Mouse (Mus musculus) left cerebral cortex, adult 9 months (tissue): ENCODE measurements around the gene Derl3.

Source experiments
- DNase-seq, 2 experiments: peaks; one replicate each; pipeline ENCODE4 v3.0.0; 2022; ENCODE audit warnings: low spot score in 2 of 2

Gene Derl3

GRCm38 (mm10) chr10:75913013-75913589, 19.9 kb downstream of the Derl3 start:
- DNase-seq = no peak

- no peak for DNase-seq
Observed at GRCm38 (mm10) chr10:75915557-75915956, 22.3 kb downstream of the Derl3 start.

- no peak for DNase-seq
Observed at GRCm38 (mm10) chr10:75916840-75917239, 23.6 kb downstream of the Derl3 start.

- DNase-seq = no peak
Observed at GRCm38 (mm10) chr10:75919026-75919425, 25.8 kb downstream of the Derl3 start.

GRCm38 (mm10) chr10:75921026-75921725, 28.0 kb downstream of the Derl3 start, which contains the start of gene Smarcb1:
TSS of gene Smarcb1 (minus strand) at chr10:75921617.
- DNase-seq = peak; percentile 82 to 95

GRCm38 (mm10) chr10:75921726-75922560, 28.7 kb downstream of the Derl3 start:
- no peak for DNase-seq

GRCm38 (mm10) chr10:75924324-75924723, 31.1 kb downstream of the Derl3 start:
- DNase-seq = no peak

- DNase-seq = no peak
Observed at GRCm38 (mm10) chr10:75926396-75926795, 33.2 kb downstream of the Derl3 start.

GRCm38 (mm10) chr10:75930304-75930703, 37.1 kb downstream of the Derl3 start:
- no peak for DNase-seq

- no peak for DNase-seq
Observed at GRCm38 (mm10) chr10:75931311-75931710, 38.1 kb downstream of the Derl3 start.

- no peak for DNase-seq
Observed at GRCm38 (mm10) chr10:75932081-75932678, 39.0 kb downstream of the Derl3 start.

GRCm38 (mm10) chr10:75932891-75933290, 39.7 kb downstream of the Derl3 start, which contains the start of gene Chchd10:
TSS of gene Chchd10 (plus strand) at chr10:75933130.
- no peak for DNase-seq

GRCm38 (mm10) chr10:75934991-75935390, 41.8 kb downstream of the Derl3 start:
- no peak for DNase-seq

GRCm38 (mm10) chr10:75935680-75936541, 42.7 kb downstream of the Derl3 start, which contains the start of gene Mmp11:
TSS of gene Mmp11 (minus strand) at chr10:75936496.
- DNase-seq = peak in 1 of 2 experiments; percentile 76

- no peak for DNase-seq
Observed at GRCm38 (mm10) chr10:75936909-75937667, 43.9 kb downstream of the Derl3 start.

- no peak for DNase-seq
Observed at GRCm38 (mm10) chr10:75937851-75938643, 44.8 kb downstream of the Derl3 start.

- DNase-seq = peak in 1 of 2 experiments; percentile 37
Observed at GRCm38 (mm10) chr10:75939481-75940234, 46.4 kb downstream of the Derl3 start.

GRCm38 (mm10) chr10:75940520-75940919, 47.3 kb downstream of the Derl3 start, which contains the start of gene Gm867:
TSS of gene Gm867 (minus strand) at chr10:75940672.
- no peak for DNase-seq
